Mouse (Mus musculus) bone marrow macrophage, adult 2 months (primary cell): Measurements from ENCODE around the gene Gbp4.
"Not testable (repeated sequence)": the region's sequence is repeated elsewhere in the genome, so short reads cannot be mapped to it uniquely, and the experiment has no call there.

Source experiments
- CTCF ChIP-seq: IDR thresholded peaks from 2 replicates; pipeline ENCODE4 v1.5.1; 2012; ENCODE audit warnings: low read depth, mild to moderate bottlenecking, low read length, moderate library complexity
- POLR2A ChIP-seq: IDR thresholded peaks from 2 replicates; pipeline ENCODE4 v1.6.1; 2012; ENCODE audit warnings: mild to moderate bottlenecking, low read depth, low read length, borderline replicate concordance

DNA sequence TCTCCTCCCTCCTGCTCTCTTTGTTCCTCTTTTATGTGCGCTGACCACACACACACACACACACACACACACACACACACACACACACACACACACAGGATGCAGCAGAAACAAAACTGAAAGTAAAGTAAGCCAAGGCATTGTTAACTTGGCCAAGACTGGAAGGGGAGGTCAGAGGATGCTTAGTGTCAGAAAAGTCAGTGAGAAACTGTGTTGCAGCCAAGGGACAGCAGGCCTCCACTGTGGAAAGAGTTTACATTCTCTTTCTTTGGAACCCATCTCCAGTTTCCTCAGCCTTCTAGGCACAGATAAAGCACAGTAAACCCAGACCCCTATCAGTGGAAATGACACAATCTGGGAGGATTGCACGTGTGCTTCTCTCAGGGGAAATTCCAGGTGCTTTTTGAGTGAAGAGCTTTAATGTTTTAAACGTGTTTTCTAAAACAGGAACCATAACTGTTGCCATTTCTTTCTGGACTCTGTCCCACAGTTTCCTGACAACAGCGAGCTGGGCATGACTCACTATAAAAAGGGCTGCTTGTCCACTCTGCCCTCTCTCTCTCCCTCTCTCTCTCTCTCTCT, 29.0 kb downstream of the Gbp4 start:
- not testable (repeated sequence) for TF ChIP-seq CTCF, POLR2A
